Mouse (Mus musculus) lung, embryonic 15.5 days (tissue): ENCODE data around the gene Rbfox2. TPM values are rescaled to one million over a fixed set of nuclear protein-coding genes. Genes with fewer than 3 reads are reported as not detected.

Source experiments
- polyA plus RNA-seq: library from polyadenylated mRNA; unstranded; fragments of >200 nt; fragmentation: Nextera tagmentation; extraction: Ambion mirVana; gene quantifications from 2 replicates; pipeline ENCODE4 v1.2.1, GENCODE M21; 2015

The Rbfox2 gene
- polyA plus RNA-seq, 1 experiment from 2014 or later, result 41.8 TPM

Other genes starting within 250 kb of the Rbfox2 start
- 0.09 TPM in 1 of 2 replicates, not detected in the other for gene Apol7a, start 92.1 kb upstream of the Rbfox2 start, polyA plus RNA-seq
- gene Apol9a, start 104.1 kb upstream of the Rbfox2 start, polyA plus RNA-seq, result 0.30 TPM in 1 of 2 replicates, not detected in the other
- gene Apol7b, start 140.5 kb upstream of the Rbfox2 start, polyA plus RNA-seq, result not detected in 2 replicates
- not detected in 2 replicates for gene Apol10a, start 170.0 kb upstream of the Rbfox2 start, polyA plus RNA-seq
- not detected in 2 replicates for gene Apol11a, start 201.3 kb upstream of the Rbfox2 start, polyA plus RNA-seq
- 0.16 TPM in 1 of 2 replicates, not detected in the other for gene Apol7c, start 226.3 kb upstream of the Rbfox2 start, polyA plus RNA-seq